Mouse (Mus musculus) layer of hippocampus, postnatal 10 days (tissue): Measurements from ENCODE around the gene Eipr1. TPM values are rescaled to one million over a fixed set of nuclear protein-coding genes. Genes with fewer than 3 reads are reported as not detected.

Experiments
- DNase-seq, 2 experiments: peaks; one replicate each; pipeline ENCODE4 v3.0.0; 2021; ENCODE audit warnings: low spot score in 2 of 2
- total RNA-seq, 2 experiments: library from RNA; stranded (reverse); gene quantifications; 2 replicates each; pipeline ENCODE4 v1.2.3; 2021

Gene Eipr1
- total RNA-seq, 2 experiments from 2014 or later = 41.6 to 47.7 TPM

- no peak for DNase-seq
Measured at GRCm38 (mm10) chr12:28775120-28775519, 23.5 kb downstream of the Eipr1 start.

DNA sequence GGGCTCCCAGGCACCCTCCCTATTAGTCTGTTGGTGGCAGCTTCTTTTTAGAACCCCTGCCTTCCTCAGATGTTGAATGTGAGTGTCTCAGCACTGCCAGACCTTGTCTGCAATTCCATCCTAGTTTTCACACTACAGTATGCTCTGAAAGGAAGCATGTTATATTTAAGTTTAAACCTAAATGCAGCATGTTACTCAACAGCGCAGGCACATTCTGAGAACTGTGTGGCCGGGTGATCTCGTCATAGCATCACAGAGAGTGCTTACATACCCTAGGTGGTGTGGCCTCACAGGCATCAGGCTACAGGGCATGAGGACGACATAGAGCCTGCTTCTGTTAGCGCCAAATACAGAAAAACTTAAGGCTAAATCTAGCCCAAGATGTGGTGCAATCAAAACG is 24.0 kb downstream of the Eipr1 start:
- DNase-seq = no peak

DNA sequence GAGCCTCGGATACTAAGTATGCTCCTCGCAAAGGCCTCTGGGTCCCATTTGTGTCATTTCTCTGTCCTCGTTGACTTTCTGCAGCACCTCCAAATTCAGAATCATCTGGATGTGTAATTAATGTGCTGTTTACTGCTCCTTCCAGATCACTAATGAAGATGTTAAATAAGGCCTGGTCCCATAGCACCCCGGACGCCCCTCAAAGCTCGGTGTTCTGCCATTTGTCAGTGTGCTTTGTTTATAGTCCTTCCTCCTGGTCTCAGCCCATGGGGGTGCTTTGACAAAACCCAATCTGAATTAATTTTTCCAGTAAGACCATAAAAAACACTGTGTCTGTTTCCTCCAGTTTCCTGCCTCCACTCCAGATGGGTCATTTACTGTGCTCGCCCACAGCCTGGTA is 28.6 kb downstream of the Eipr1 start:
- DNase-seq = no peak

DNA sequence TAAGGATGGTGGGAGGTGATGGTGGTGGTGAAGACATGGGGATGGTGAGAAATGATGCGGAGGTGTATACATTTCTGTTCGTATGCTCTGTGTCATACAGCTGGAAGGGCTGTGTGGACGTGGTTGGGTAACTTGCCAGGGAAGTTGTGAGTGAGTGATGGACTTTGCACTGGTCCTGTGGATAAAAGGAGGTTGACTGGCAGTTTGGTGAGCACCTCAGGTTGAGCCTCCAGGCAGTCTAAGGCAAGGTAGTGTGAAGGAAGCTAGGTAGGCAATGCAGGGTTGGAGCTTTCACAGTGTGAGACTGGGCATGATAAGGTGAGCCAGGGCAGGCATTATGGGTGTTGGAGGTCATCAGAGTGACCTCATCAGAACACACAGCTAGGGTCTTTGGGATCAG is 31.0 kb downstream of the Eipr1 start:
- DNase-seq = no peak

DNA sequence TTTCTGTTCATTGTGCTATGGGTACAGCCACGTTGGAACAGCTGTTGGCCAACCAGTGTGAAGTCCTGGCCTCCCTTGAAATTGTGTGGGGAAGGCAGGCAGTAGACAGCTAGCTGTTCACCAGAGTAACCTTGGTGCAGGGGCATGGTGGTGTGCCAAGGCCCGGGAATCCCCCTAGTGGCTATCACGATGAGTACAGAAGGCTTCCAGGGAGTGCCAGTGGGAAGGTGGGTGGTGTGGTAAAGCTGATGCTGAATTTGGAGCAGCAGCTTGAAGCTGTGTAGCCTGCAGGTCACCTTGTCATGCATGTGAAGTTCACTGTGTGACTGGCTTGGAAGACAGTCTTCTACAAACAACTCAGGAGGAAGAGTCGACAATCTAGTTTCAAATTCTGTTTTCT is 32.8 kb downstream of the Eipr1 start:
- DNase-seq = peak; percentile 45 to 51

DNA sequence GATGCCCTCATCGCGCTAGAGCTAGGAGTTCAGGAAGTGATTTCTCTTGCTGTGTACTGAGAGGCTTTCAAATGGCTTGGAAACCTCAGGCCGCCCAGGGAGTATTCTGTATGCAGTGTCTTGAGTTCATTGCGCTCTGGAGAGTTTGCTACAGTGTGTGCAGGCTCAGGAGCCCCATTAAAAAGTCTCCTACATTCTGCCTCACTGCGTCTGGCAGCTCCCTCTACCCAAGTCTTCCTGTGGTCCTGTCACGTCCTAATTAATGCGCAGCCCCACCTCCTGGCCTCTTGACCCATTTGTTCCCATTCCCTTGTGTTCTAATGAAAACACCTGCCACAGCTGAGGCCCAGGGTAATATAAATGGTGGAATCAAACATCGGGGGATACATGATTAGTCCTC is 33.3 kb downstream of the Eipr1 start:
- DNase-seq = no peak

DNA sequence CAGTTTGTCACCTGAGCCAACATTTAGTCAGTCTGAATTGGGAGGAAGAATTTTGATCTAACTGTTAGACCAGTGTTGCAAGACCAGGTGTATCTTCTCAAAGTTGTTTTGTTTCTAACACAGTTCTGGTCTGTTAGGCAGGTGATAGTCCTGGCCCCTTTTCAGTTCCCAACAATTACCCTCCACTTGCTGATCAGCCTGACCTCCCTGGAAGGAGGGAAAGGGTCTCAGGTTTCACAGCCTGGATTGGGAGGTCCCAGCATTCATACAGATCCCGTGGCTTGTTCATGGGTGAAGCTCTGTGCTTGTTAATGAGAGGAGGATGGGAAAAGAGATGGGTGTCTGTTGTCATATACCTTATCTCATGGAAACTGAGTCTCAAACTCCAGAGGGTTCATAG is 33.7 kb downstream of the Eipr1 start:
- no peak for DNase-seq

DNA sequence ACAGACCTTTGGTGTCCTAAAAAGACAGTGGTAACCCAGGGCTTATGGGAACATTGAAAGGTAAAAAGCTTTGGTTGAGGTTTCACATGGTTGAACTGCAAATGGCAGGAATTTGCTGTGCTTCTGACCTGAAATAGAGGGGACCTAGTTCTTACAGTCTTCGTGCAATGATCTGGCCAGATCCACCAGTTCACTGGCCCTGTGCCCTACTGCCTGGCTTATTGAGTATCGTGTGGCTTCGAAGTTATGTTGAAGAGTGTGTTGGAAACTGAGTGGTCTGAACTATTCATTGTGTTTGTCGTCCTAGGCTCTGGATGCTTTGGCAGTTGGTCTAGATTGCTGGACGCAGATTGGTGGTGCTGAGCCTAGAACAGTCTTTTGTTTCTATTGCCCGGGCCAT is 34.7 kb downstream of the Eipr1 start:
- no peak for DNase-seq

DNA sequence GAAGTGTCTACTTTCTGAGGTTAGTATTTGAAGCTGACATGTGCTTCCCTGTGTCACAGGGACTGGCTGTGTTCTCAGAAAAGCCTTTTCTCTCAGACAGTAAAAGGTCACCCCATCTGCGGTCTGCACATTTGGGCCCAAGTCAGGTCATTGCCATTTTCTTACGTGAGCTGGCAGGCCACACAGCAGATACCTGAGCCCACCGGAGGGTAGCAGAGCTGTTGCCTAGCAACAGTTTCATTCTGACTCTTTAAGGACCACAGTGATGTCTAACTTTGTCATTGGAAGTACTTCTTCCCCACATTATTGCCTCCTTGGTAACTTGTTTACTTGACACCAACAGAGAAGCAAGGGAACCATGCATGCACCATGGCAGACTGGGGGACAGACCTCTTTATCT is 41.0 kb downstream of the Eipr1 start:
- DNase-seq = no peak

DNA sequence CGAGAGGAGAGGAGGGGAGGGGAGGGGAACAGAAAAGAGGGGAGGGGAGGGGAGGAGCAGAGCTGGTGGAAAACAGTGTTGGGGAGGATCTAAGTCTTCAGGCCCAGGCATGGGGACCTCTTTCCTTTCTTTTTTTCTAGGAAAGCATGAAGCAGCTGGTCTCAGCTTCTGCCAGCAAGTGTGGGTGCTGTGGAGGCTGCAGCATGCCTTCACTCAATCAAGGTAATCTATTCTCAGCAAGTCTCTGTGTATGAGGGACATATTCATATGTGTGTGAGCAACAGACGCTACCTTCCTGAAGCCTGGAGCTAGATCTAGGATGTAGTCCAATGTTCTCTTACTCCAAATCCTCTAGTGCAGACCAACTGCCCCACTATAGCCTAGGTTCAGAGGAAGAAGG is 42.1 kb downstream of the Eipr1 start:
- no peak for DNase-seq

DNA sequence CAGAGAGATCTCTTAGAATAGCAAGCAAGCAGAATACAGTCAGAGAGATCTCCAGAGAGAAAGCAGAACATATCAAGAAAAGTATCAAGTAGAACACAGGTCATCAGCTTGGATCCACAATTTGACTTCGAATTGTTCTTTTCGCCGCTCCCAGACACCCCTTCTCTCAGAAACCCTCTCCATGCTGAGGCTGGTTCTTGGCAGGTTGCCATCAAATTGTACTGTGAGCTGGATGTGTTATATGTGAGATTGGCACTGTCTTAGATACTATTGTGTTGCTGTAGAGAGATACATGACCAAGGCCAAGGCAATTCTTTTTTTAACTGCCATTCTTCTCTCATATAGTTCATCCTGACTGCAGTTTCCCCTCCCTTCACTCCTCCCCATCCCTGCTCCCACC is 43.4 kb downstream of the Eipr1 start:
- DNase-seq = no peak

GRCm38 (mm10) chr12:28796881-28797420 is 45.3 kb downstream of the Eipr1 start:
- no peak for DNase-seq

GRCm38 (mm10) chr12:28799798-28800411 is 48.3 kb downstream of the Eipr1 start:
- no peak for DNase-seq

DNA sequence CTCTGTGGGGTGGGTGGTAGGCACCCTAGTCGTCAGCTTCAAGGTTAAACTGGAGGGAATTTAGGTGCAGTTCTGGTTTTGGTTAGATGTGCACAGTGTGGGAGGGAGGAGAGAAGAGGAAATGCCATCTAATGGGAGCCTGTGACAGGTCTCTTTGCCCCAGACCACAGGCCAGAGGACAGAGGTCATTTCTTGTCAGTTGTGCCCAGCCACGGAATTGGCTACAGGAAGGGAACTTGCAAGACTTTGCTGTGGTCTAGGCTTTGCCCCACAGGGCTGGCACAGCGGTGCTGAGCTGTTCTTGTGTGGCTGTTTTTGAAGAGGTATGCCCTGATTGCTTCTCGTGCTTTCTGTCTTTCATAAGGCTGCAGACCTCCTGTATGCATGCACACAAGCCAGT is 48.8 kb downstream of the Eipr1 start:
- DNase-seq = no peak

GRCm38 (mm10) chr12:28800891-28801290 is 49.3 kb downstream of the Eipr1 start:
- no peak for DNase-seq

DNA sequence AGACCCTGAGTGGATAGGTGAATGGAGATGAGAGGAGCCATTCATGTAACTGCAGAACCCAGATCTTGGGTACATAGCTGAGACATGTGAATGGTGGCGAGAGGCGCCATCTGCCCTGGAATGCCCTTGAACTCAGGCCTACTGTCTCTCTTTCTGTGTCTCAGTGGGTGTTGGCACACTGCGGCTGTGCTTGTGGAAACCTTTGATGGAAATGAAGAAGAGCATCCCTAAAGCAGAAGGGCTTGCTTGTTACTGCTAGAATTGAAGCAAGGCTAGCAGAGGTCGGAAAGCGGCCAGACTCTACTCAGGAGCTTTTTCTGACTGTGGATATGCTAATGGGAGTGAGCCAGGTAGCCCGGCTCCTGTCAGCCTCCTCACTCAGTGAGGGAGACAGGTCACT is 50.1 kb downstream of the Eipr1 start:
- no peak for DNase-seq

DNA sequence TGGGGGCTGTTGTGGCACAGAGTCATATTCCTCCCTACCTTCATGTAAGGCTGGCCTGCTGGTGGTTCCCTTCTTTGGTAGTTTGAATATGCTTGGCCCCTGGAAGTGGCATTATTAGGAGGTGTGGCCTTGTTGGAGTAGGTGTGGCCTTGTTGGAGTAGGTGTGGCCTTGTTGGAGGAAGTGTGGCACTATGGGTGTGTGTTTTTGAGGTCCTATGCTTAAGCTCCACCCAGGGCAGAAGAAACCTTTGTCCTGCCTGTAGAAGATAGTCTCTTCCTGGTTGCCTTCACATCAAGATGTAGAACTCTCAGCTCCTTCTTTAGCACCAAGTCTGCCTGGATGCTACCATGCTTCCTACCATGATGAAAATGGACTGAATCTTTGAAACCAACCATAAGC is 51.4 kb downstream of the Eipr1 start:
- no peak for DNase-seq

GRCm38 (mm10) chr12:28804558-28805481 is 53.2 kb downstream of the Eipr1 start:
- DNase-seq = no peak

GRCm38 (mm10) chr12:28808786-28809375 is 57.3 kb downstream of the Eipr1 start:
- no peak for DNase-seq

- DNase-seq = no peak
Measured at GRCm38 (mm10) chr12:28809756-28810337, 58.2 kb downstream of the Eipr1 start.

GRCm38 (mm10) chr12:28816681-28817426 is 65.3 kb downstream of the Eipr1 start:
- DNase-seq = no peak
